Mouse (Mus musculus) hindbrain, embryonic 16.5 days (tissue): ENCODE data around the gene Rhbdd1. TPM values are rescaled to one million over a fixed set of nuclear protein-coding genes. Genes with fewer than 3 reads are reported as not detected.

ENCODE experiments used
- ATAC-seq: fragments of 200-750 bp; cut with Nextera tagmentation; 2 replicates; pipeline ENCODE4 v1.8.0; 2017; ENCODE audit warnings: moderate TSS enrichment, moderate library complexity
- H3K27ac ChIP-seq: fragments of 300-500 bp; sonication (generic); 2 replicates; pipeline ENCODE4 v1.5.1; 2014; ENCODE audit warnings: low read depth, mild to moderate bottlenecking, control low read depth, low read length, moderate library complexity
- H3K27me3 ChIP-seq: fragments of 300-500 bp; sonication (generic); replicated peaks from 2 replicates; pipeline ENCODE4 v1.6.1; 2014; ENCODE audit warnings: low read length; ENCODE audit not compliant: control insufficient read depth, insufficient read depth
- H3K36me3 ChIP-seq: fragments of 300-500 bp; sonication (generic); 2 replicates; pipeline ENCODE4 v1.6.1; 2014; ENCODE audit warnings: mild to moderate bottlenecking, low read length, moderate library complexity, mixed read lengths; ENCODE audit not compliant: control insufficient read depth, insufficient read depth
- H3K4me1 ChIP-seq: fragments of 300-500 bp; sonication (generic); 2 replicates; pipeline ENCODE4 v1.6.1; 2014; ENCODE audit warnings: low read depth, low read length; ENCODE audit not compliant: control insufficient read depth, insufficient read depth
- H3K4me2 ChIP-seq: fragments of 300-500 bp; sonication (generic); 2 replicates; pipeline ENCODE4 v1.6.1; 2014; ENCODE audit warnings: mild to moderate bottlenecking, low read length, control low read depth, moderate library complexity
- H3K4me3 ChIP-seq: fragments of 300-500 bp; sonication (generic); 2 replicates; pipeline ENCODE4 v1.5.1; 2014; ENCODE audit warnings: mild to moderate bottlenecking, low read length, control low read depth, moderate library complexity
- H3K9ac ChIP-seq: fragments of 300-500 bp; sonication (generic); 2 replicates; pipeline ENCODE4 v1.6.1; 2014; ENCODE audit warnings: low read depth, mild to moderate bottlenecking, control low read depth, low read length, moderate library complexity
- H3K9me3 ChIP-seq: fragments of 300-500 bp; sonication (generic); 2 replicates; pipeline ENCODE4 v1.6.1; 2014; ENCODE audit warnings: mild to moderate bottlenecking, low read length, moderate library complexity; ENCODE audit not compliant: control insufficient read depth
- WGBS: fragments of 180-500 bp; shearing (Covaris S2); extraction: QIAGEN DNeasy Blood & Tissue Kit; methylation state at CpG from one replicate; pipeline ENCODE4 v1.1.7; 2014; 5-methylcytosine and 5-hydroxymethylcytosine counted together
- polyA plus RNA-seq: library from polyadenylated mRNA; unstranded; fragments of >200 nt; fragmentation: Nextera tagmentation; extraction: Ambion mirVana; gene quantifications from 2 replicates; pipeline ENCODE4 v1.2.1, GENCODE M21; 2015

Rhbdd1 gene
- polyA plus RNA-seq, 1 experiment from 2014 or later = 3.8 TPM

DNA sequence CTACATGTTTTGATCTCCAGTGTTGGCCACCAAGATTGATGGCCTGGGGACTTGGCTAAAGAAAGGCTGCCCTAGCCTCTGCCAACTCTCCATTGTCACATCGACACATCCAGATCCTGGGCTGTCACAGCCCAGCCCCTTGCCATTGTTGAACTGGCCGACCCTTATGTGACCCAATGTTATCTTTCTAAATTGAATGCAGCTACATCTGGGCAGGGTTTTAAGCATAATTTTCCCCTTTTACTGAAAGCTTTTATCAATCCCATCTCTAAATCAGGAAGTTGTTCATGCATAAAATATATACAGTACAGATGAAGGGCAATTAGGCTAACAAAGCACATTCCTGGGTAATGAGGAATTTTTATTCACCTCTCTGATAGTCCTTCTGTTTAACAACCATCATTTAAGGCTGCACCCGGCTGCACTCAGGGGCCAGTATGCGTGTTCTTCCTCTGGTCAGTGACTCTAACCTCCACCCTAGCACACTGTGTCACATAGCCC, 158.3 kb downstream of the Rhbdd1 start:
- H3K9ac ChIP-seq = no peak overlapping the region
- H3K4me1 ChIP-seq = peaks cover 5% of the 10 kb centered on the region; the same call in 1 of the 2 replicates
- H3K27ac ChIP-seq = no peak overlapping the region
- H3K4me3 ChIP-seq = no peak overlapping the region
- H3K4me2 ChIP-seq = no peak overlapping the region
- H3K9me3 ChIP-seq = no peaks in the 10 kb centered on the region
- ATAC-seq = no peak
- H3K27me3 ChIP-seq = no peaks in the 10 kb centered on the region
- H3K36me3 ChIP-seq = no peaks in the 10 kb centered on the region
- 27% methylated on average over 4 of the region's 4 CpGs for WGBS

DNA sequence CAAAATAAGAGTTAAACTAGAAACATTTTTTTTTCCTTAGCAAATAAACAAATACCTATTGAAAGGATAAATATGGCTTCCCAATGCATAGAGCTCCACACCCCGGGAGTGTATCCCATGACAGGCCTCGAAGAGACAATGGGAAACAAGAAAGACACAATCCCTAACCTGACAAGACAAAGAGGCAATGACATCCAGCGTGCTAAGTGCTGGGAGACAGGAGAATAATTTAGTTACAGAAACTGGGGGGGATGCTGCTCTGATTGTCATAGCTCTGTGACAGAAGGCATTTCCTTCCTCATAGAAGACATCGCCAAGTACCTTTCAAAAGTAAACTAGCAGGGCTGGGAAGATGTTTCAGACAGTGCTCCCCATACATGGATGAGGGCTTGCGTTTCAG, 159.0 kb downstream of the Rhbdd1 start:
- H3K27me3 ChIP-seq = no peaks in the 10 kb centered on the region
- ATAC-seq = no peak
- no peak overlapping the region for H3K4me3 ChIP-seq
- no peak overlapping the region for H3K4me2 ChIP-seq
- H3K4me1 ChIP-seq = peaks cover 5% of the 10 kb centered on the region; the same call in 1 of the 2 replicates
- no peak overlapping the region for H3K27ac ChIP-seq
- H3K9me3 ChIP-seq = no peaks in the 10 kb centered on the region
- no peak overlapping the region for H3K9ac ChIP-seq
- WGBS = 31% methylated on average over 5 of the region's 5 CpGs
- H3K36me3 ChIP-seq = no peaks in the 10 kb centered on the region

DNA sequence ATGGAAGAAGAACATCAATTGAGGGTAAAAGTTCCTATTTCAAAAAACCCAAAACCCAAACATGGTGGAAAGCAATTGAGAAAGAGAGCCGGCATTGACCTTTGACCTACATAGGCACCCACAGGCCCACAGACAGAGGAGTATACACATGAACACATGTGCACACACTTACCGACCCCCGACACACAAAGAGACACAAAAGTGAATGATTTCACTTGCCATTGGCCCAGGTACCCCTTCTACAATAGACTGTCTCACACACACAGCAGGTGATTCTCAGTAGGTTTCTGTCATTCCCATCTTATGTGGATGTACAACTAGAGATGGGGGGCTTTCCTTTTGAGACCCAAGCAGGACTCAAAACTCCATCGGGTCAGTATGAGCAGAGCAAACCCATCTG, 159.6 kb downstream of the Rhbdd1 start:
- no peaks in the 10 kb centered on the region for H3K36me3 ChIP-seq
- H3K27me3 ChIP-seq = no peaks in the 10 kb centered on the region
- H3K27ac ChIP-seq = no peak overlapping the region
- H3K4me3 ChIP-seq = no peak overlapping the region
- H3K4me1 ChIP-seq = peaks cover 5% of the 10 kb centered on the region; the same call in 1 of the 2 replicates
- no peak overlapping the region for H3K9ac ChIP-seq
- H3K4me2 ChIP-seq = no peak overlapping the region; the same call in 1 of the 2 replicates
- H3K9me3 ChIP-seq = no peaks in the 10 kb centered on the region
- ATAC-seq = no peak
- 60% methylated on average over 4 of the region's 4 CpGs for WGBS

DNA sequence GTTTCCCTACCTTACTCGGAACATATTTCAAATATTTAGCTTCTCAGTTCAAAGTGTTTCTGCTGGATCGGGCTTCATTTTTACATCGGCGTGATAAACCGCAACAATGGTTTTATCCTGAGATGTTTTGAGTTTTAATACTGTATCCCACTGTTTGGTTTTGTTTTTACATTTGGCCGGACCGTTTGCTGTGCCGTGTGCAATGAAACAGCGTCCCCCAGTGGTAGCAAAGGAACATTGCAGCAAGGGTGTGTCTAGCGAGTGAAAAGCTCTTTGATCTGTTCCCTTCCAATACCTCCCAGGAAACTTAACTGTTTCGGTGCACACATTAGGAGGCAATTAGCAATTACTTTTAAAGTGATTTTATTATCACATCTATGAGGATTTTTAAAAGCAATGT, 160.0 kb downstream of the Rhbdd1 start:
- Histone ChIP-seq H3K27me3 (no peaks in the 10 kb centered on the region), H3K9me3 (no peaks in the 10 kb centered on the region), H3K9ac (no peak overlapping the region), H3K36me3 (no peaks in the 10 kb centered on the region), H3K27ac (no peak overlapping the region), H3K4me2 (peak overlapping the region; percentile 15), H3K4me1 (peaks cover 5% of the 10 kb centered on the region; the same call in 1 of the 2 replicates), H3K4me3 (no peak overlapping the region)
- 39% methylated on average over 11 of the region's 11 CpGs for WGBS
- peak; percentile 57; the same call in 1 of the 2 replicates for ATAC-seq

DNA sequence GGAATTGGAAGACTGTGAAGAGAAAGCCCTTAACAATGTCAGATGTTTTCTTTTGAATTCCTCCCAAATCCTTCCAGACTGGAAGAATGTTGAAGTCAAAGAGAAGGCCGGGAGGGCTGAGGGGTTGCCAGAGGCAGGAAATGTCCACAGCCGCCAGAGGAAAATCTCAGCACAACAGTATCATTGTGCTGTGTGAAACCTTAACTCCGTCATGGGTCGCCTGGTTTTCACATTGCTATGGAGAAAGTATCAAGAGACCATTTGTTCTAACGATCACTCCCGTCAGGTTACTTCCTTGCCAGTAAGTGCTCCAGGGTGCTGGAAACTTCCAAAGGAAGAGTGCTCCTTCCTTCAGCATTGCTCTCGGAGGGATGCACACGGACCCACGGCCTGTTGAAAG, 160.5 kb downstream of the Rhbdd1 start:
- no peaks in the 10 kb centered on the region for H3K27me3 ChIP-seq
- peaks cover 5% of the 10 kb centered on the region; the same call in 1 of the 2 replicates for H3K4me1 ChIP-seq
- no peak overlapping the region for H3K9ac ChIP-seq
- no peak overlapping the region for H3K27ac ChIP-seq
- H3K4me2 ChIP-seq = peak overlapping the region; percentile 27
- no peaks in the 10 kb centered on the region for H3K36me3 ChIP-seq
- ATAC-seq = peak; percentile 85
- H3K4me3 ChIP-seq = no peak overlapping the region
- WGBS = 11% methylated on average over 9 of the region's 9 CpGs
- no peaks in the 10 kb centered on the region for H3K9me3 ChIP-seq

DNA sequence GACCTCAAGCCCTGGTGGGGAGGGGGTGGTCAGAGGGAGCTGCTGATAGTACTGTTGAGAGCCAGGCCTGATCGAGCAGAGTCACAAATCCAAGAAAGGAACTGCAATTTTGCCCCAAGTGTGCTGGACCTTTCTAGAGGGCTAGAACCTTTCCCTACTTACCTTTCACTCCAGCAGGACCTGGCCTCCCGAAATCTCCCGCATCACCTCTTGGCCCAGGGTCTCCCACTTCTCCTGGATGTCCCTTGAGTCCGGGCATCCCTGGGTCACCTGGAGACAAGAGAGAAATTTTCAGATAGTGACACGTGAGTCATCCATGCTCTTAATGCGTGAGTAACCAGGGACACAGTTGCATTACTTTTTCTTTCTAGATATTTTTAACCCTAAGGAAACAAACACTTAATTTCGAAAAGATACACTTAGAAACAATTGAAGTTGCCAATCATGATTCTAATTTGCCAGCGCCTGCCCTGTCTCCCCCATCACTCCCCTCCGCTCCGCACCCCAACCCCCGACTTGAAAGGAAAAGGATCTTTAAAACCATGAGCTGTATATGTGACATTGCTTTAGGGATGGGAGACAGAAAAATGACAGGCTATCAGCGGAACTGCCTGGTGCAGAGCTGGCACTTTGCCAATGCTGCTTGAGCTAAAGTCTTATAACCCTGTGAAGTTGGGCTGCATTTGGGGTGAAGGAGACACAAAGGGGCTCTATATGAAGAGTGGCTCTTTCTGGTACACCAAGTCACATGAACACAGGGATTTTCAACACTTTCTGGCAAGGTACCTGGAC, 163.6 kb downstream of the Rhbdd1 start:
- WGBS = 85% methylated on average over 12 of the region's 12 CpGs
- Histone ChIP-seq H3K4me3 (no peak overlapping the region), H3K27ac (no peak overlapping the region), H3K9me3 (no peaks in the 10 kb centered on the region), H3K36me3 (no peaks in the 10 kb centered on the region), H3K9ac (no peak overlapping the region), H3K27me3 (no peaks in the 10 kb centered on the region), H3K4me1 (peaks cover 5% of the 10 kb centered on the region; the same call in 1 of the 2 replicates), H3K4me2 (no peak overlapping the region)
- no peak for ATAC-seq

DNA sequence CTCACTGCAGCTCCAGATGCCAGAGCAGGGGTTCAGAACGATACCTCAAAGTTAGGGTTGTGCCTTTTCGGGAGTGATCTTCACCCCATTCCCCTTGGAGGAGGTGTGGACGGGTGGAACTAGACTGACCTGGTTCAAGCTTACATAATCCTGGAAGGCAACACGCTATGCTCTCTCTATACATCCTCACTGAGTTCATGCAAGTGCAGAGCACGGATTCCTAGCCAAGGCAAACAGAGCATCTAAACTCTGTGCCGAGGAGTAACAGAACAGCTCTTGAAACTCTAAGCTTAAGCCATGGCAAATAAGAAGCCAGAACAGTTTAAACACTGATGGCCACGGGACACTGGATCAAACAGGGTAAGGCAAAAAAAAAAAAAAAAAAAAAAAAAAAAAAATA, 166.1 kb downstream of the Rhbdd1 start:
- 88% methylated on average over 7 of the region's 7 CpGs for WGBS
- H3K9me3 ChIP-seq = no peaks in the 10 kb centered on the region
- H3K4me3 ChIP-seq = no peak overlapping the region
- H3K27ac ChIP-seq = no peak overlapping the region
- H3K27me3 ChIP-seq = no peaks in the 10 kb centered on the region
- H3K9ac ChIP-seq = no peak overlapping the region
- no peaks in the 10 kb centered on the region for H3K4me1 ChIP-seq
- no peaks in the 10 kb centered on the region for H3K36me3 ChIP-seq
- no peak for ATAC-seq
- H3K4me2 ChIP-seq = no peak overlapping the region

DNA sequence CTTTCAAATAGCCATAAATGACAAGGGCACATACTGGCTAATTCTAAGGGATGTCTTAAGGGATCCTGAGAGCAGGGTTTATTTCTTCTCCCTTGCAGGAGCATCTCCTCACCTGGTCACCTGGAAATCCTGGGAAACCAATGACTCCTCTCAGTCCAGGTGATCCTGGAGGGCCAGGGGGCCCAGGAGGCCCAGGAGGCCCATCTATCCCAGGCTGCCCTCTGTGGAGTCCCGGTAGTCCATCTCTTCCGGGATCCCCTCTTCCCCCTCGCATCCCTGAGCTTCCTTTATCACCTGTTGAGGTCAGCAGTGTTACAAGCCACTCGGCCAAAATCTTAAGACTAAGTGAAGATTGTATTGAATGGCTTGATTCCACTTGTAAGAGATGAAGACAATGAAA, 170.1 kb downstream of the Rhbdd1 start:
- WGBS = 79% methylated on average over 4 of the region's 4 CpGs

DNA sequence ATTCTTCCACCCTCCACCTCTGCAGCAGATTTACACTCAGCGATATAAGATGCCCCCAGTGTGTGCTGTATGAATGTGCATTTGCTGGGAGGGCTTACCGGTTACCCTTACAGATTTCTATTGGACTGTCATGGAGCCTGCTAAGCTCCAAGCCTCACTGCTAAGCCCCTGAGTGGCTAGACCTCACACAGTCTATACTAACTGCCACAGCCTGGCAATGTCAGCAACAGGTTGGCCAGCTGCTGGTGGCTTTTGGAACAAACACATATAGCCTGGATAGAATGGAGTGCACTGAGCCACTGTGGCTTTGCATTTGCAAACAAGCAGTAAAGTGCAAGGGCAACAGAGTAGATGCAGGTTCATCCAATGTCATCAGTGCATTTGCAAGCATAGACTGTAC, 175.7 kb downstream of the Rhbdd1 start:
- no peak overlapping the region for H3K9ac ChIP-seq
- H3K4me2 ChIP-seq = no peak overlapping the region
- no peaks in the 10 kb centered on the region for H3K36me3 ChIP-seq
- ATAC-seq = no peak
- no peaks in the 10 kb centered on the region for H3K4me1 ChIP-seq
- H3K27me3 ChIP-seq = no peaks in the 10 kb centered on the region
- 82% methylated on average over 2 of the region's 2 CpGs for WGBS
- no peak overlapping the region for H3K4me3 ChIP-seq
- H3K9me3 ChIP-seq = no peaks in the 10 kb centered on the region
- no peak overlapping the region for H3K27ac ChIP-seq

More for the DNA sequence above, 170.1 kb downstream of the Rhbdd1 start:
- no peak overlapping the region for H3K4me2 ChIP-seq
- H3K27me3 ChIP-seq = no peaks in the 10 kb centered on the region
- no peaks in the 10 kb centered on the region for H3K9me3 ChIP-seq
- H3K9ac ChIP-seq = no peak overlapping the region
- no peaks in the 10 kb centered on the region for H3K36me3 ChIP-seq
- H3K4me3 ChIP-seq = no peak overlapping the region
- no peak overlapping the region for H3K27ac ChIP-seq
- no peaks in the 10 kb centered on the region for H3K4me1 ChIP-seq
- no peak for ATAC-seq
